18 mouse cellular contexts compared by ENCODE assay signal in the genomic region with DNA sequence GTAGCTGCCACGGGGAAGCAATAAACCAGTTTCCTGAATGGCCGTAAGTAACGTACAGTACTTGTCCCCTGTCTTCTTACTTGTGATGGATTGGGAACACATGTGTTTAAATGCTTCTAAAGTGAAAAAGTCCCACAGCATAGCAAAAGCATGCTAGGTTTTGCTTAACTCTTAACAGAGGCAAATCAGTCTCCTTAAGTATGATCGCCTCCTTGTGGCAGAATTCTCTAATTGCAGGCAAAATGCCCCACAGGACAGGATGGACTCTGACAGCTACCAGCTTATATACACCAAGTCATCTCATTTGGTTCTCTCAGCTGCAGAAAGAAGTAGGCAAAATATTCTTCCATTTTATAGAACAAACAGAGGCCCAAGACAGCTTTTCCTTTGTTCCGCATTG.
A peak's percentile ranks its signal among the peaks of the same experiment; 100 is the strongest.
DNase-seq lines count a peak whose midpoint lies in the region; ATAC-seq and TF ChIP-seq lines count a peak whose summit lies in the region.
"Had no signal": no experiment of that assay in that cellular context is flagged by ENCODE, and none has a peak within 500 bp of the region (broad histone marks: within the 10 kb centered on the region; RNA-seq: fewer than 3 reads in every experiment).

No protein-coding gene starts in this region.

- H3K36me3 ChIP-seq in embryonic facial prominence, embryonic 11.5 days (replicated peaks; ENCODE audit: control insufficient read depth, insufficient read depth, low read depth, low read length), result no peaks in the 10 kb centered on the region
- no peaks in the 10 kb centered on the region for H3K36me3 ChIP-seq in embryonic facial prominence, embryonic 10.5 days (replicated peaks)
- H3K36me3 ChIP-seq: embryonic facial prominence, embryonic 15.5 days; liver, embryonic 13.5 days; midbrain, embryonic 13.5 days; neural tube, embryonic 12.5 days had no signal

- ATAC-seq in embryonic facial prominence, embryonic 11.5 days (replicated peaks; ENCODE audit: insufficient number of reproducible peaks, low FRiP score, low TSS enrichment, low read depth), result no peak
- no peak for ATAC-seq in monocyte, adult 5-6 weeks (replicated peaks; ENCODE audit: insufficient number of reproducible peaks, low FRiP score, low TSS enrichment, poor library complexity, severe bottlenecking)
- ATAC-seq: forebrain, embryonic 14.5 days; midbrain, embryonic 13.5 days had no signal

- H3K9ac ChIP-seq in embryonic facial prominence, embryonic 11.5 days (replicated peaks; ENCODE audit: low read length), result no peak overlapping the region
- H3K9ac ChIP-seq: embryonic facial prominence, embryonic 15.5 days; liver, embryonic 13.5 days; midbrain, embryonic 13.5 days; neural tube, embryonic 12.5 days had no signal

- 93% methylated on average over 5 of the region's 5 CpGs for WGBS in embryonic facial prominence, embryonic 11.5 days
- 93% methylated on average over 5 of the region's 5 CpGs for WGBS in embryonic facial prominence, embryonic 10.5 days

- peak; percentile 40 for DNase-seq in embryonic facial prominence, embryonic 11.5 days (ENCODE audit: low spot score)
- no peak for DNase-seq in embryonic facial prominence, embryonic 10.5 days (ENCODE audit: low spot score)
- DNase-seq in layer of hippocampus, adult 2 months (ENCODE audit: low spot score in 2 of 2), result no peak
- DNase-seq in layer of hippocampus, postnatal 10 days (ENCODE audit: low spot score in 2 of 2), result no peak
- peak; percentile 72 for DNase-seq in ES-CJ7 (ENCODE audit: low read depth, low spot score)
- DNase-seq in brain, embryonic 14.5 days (ENCODE audit: low read depth), result no peak
- DNase-seq in adrenal gland, adult (ENCODE audit: inconsistent age in 2 of 2, low spot score in 1 of 2), result no peak
- DNase-seq: adrenal gland, postnatal 14 days; B cell, adult 2 months; gastrocnemius, postnatal 14 days; kidney, adult 8-10 months; liver, embryonic 13.5 days had no signal

- H3K27me3 ChIP-seq in embryonic facial prominence, embryonic 11.5 days (ENCODE audit: control insufficient read depth, insufficient read depth, low read length), result no peaks in the 10 kb centered on the region
- peaks cover 3% of the 10 kb centered on the region; the same call in 1 of the 2 replicates for H3K27me3 ChIP-seq in embryonic facial prominence, embryonic 10.5 days (replicated peaks; ENCODE audit: low read depth, poor library complexity, severe bottlenecking)
- H3K27me3 ChIP-seq: embryonic facial prominence, embryonic 15.5 days; liver, embryonic 13.5 days; midbrain, embryonic 13.5 days; neural tube, embryonic 12.5 days had no signal

- no peak overlapping the region for H3K4me2 ChIP-seq in embryonic facial prominence, embryonic 11.5 days (ENCODE audit: low read depth, low read length)
- H3K4me2 ChIP-seq: embryonic facial prominence, embryonic 15.5 days; liver, embryonic 13.5 days; midbrain, embryonic 13.5 days; neural tube, embryonic 12.5 days had no signal

- H3K9me3 ChIP-seq in embryonic facial prominence, embryonic 11.5 days (replicated peaks; ENCODE audit: control insufficient read depth, low read length), result no peaks in the 10 kb centered on the region
- no peaks in the 10 kb centered on the region for H3K9me3 ChIP-seq in embryonic facial prominence, embryonic 10.5 days
- H3K9me3 ChIP-seq: embryonic facial prominence, embryonic 15.5 days; liver, embryonic 13.5 days; midbrain, embryonic 13.5 days; neural tube, embryonic 12.5 days had no signal

- H3K4me3 ChIP-seq in embryonic facial prominence, embryonic 11.5 days (ENCODE audit: low read depth, low read length), result no peak overlapping the region
- H3K4me3 ChIP-seq in embryonic facial prominence, embryonic 10.5 days, result no peak overlapping the region
- no peak overlapping the region for H3K4me3 ChIP-seq in layer of hippocampus, adult 2 months
- H3K4me3 ChIP-seq: embryonic facial prominence, embryonic 15.5 days; liver, embryonic 13.5 days; midbrain, embryonic 13.5 days; neural tube, embryonic 12.5 days had no signal

- no peak overlapping the region for H3K27ac ChIP-seq in embryonic facial prominence, embryonic 11.5 days (replicated peaks; ENCODE audit: low read depth, low read length)
- H3K27ac ChIP-seq in embryonic facial prominence, embryonic 10.5 days (replicated peaks), result no peak overlapping the region
- H3K27ac ChIP-seq in layer of hippocampus, adult 2 months, result no peak overlapping the region
- H3K27ac ChIP-seq: embryonic facial prominence, embryonic 15.5 days; liver, embryonic 13.5 days; macrophage; midbrain, embryonic 13.5 days; neural tube, embryonic 12.5 days had no signal

- TF ChIP-seq POLR2A in brain, embryonic 14.5 days (IDR thresholded peaks at IDR 0.05; ENCODE audit: borderline replicate concordance, extremely low read depth, insufficient read depth, insufficient read length, poor library complexity, severe bottlenecking), result no peak

- TF ChIP-seq CTCF in layer of hippocampus, adult 2 months (conservative IDR thresholded peaks at IDR 0.05), result peak; percentile 57
- TF ChIP-seq CTCF in brain, embryonic 14.5 days (IDR thresholded peaks at IDR 0.05; ENCODE audit: borderline replicate concordance, extremely low read depth, insufficient read depth, insufficient read length), result peak; percentile 9; the same call in 1 of the 2 replicates

- no peaks in the 10 kb centered on the region for H3K4me1 ChIP-seq in embryonic facial prominence, embryonic 11.5 days (ENCODE audit: control insufficient read depth, insufficient read depth, low read length)
- no peaks in the 10 kb centered on the region for H3K4me1 ChIP-seq in embryonic facial prominence, embryonic 10.5 days
- H3K4me1 ChIP-seq: embryonic facial prominence, embryonic 15.5 days; liver, embryonic 13.5 days had no signal

Comparison
In these comparisons a context has a peak if more than half of its experiments do, and no peak if none do; other contexts are left out.
1. DNase-seq: peak in embryonic facial prominence, embryonic 11.5 days (single experiment) and ES-CJ7 (single experiment); none in embryonic facial prominence, embryonic 10.5 days (single experiment), layer of hippocampus, adult 2 months (0 of 2), layer of hippocampus, postnatal 10 days (0 of 2), brain, embryonic 14.5 days (single experiment) and adrenal gland, adult (0 of 2).